11 mouse cellular contexts compared by ENCODE assay signal in genomic region chr9:50722451-50722911, GRCm38 (mm10). TPM values are rescaled to one million over a fixed set of nuclear protein-coding genes. Genes with fewer than 3 reads are reported as not detected.
DNase-seq lines count a peak whose midpoint lies in the region; ATAC-seq and TF ChIP-seq lines count a peak whose summit lies in the region.
"Had no signal": no experiment of that assay in that cellular context is flagged by ENCODE, and none has a peak within 500 bp of the region (broad histone marks: within the 10 kb centered on the region; RNA-seq: fewer than 3 reads in every experiment).

No protein-coding gene starts in this region.

- no peaks in the 10 kb centered on the region for H3K27me3 ChIP-seq in heart, embryonic 14.5 days (ENCODE audit: control insufficient read depth, insufficient read depth, low read length)
- no peaks in the 10 kb centered on the region for H3K27me3 ChIP-seq in testis, adult 2 months (ENCODE audit: control insufficient read depth, insufficient read depth, low read length)
- H3K27me3 ChIP-seq in forebrain, embryonic 16.5 days (replicated peaks; ENCODE audit: control insufficient read depth, insufficient read depth, low read length) = no peaks in the 10 kb centered on the region

- WGBS in heart, embryonic 14.5 days = 45% methylated on average over 8 of the region's 8 CpGs
- WGBS in forebrain, embryonic 16.5 days = 16% methylated on average over 8 of the region's 8 CpGs

- peak overlapping the region; percentile 45 to 95; a peak in 3 of 4 replicates for H3K27ac ChIP-seq in heart, embryonic 14.5 days (replicated peaks in 1 of 2; ENCODE audit: control insufficient read depth in 1 of 2, insufficient read depth in 1 of 2, low read depth in 2 of 2, low read length in 2 of 2)
- peak overlapping the region; percentile 27 for H3K27ac ChIP-seq in testis, adult 2 months (ENCODE audit: control insufficient read depth, insufficient read depth, low read depth, low read length)
- H3K27ac ChIP-seq in forebrain, embryonic 16.5 days (ENCODE audit: low read length) = peak overlapping the region; percentile 74

- peak overlapping the region; percentile 68 for H3K4me2 ChIP-seq in heart, embryonic 14.5 days (ENCODE audit: low read length)
- H3K4me2 ChIP-seq in forebrain, embryonic 16.5 days (ENCODE audit: low read length) = peak overlapping the region; percentile 31

- no peaks in the 10 kb centered on the region for H3K36me3 ChIP-seq in heart, embryonic 14.5 days (ENCODE audit: control insufficient read depth, insufficient read depth, low read length)
- no peaks in the 10 kb centered on the region for H3K36me3 ChIP-seq in testis, adult 2 months (ENCODE audit: control insufficient read depth, insufficient read depth, low read length)
- no peaks in the 10 kb centered on the region for H3K36me3 ChIP-seq in forebrain, embryonic 16.5 days (ENCODE audit: control insufficient read depth, insufficient read depth)

- H3K4me3 ChIP-seq in heart, embryonic 14.5 days (ENCODE audit: control insufficient read depth in 1 of 2, insufficient read depth in 1 of 2, low read depth in 1 of 2, low read length in 2 of 2) = no peak overlapping the region
- H3K4me3 ChIP-seq in testis, adult 2 months (ENCODE audit: control insufficient read depth, low read depth, low read length) = no peak overlapping the region
- no peak overlapping the region for H3K4me3 ChIP-seq in forebrain, embryonic 16.5 days (replicated peaks; ENCODE audit: low read length)

- H3K9me3 ChIP-seq in heart, embryonic 14.5 days (ENCODE audit: control insufficient read depth, low read length) = no peaks in the 10 kb centered on the region
- no peaks in the 10 kb centered on the region for H3K9me3 ChIP-seq in forebrain, embryonic 16.5 days (ENCODE audit: control insufficient read depth, low read length)

- no peak for DNase-seq in heart, postnatal 25 days (ENCODE audit: low spot score)
- DNase-seq in testis, postnatal 14 days (ENCODE audit: low spot score) = no peak
- no peak for DNase-seq in thymus, postnatal 25 days
- DNase-seq in thymus, postnatal 10 days (ENCODE audit: low spot score in 2 of 2) = no peak
- DNase-seq: kidney, postnatal 10 days; thymus, postnatal 4 days had no signal

- H3K4me1 ChIP-seq in heart, embryonic 14.5 days (ENCODE audit: control insufficient read depth in 2 of 2, insufficient read depth in 2 of 2, low read length in 2 of 2) = peaks cover 33 to 49% of the 10 kb centered on the region in 2 experiments
- H3K4me1 ChIP-seq in testis, adult 2 months (ENCODE audit: control insufficient read depth, insufficient read depth, low read length) = peaks cover 7% of the 10 kb centered on the region
- H3K4me1 ChIP-seq in forebrain, embryonic 16.5 days (replicated peaks; ENCODE audit: control insufficient read depth, insufficient read depth, low read length) = peaks cover 50% of the 10 kb centered on the region

- TF ChIP-seq POLR2A in testis, adult 2 months (IDR thresholded peaks at IDR 0.05; ENCODE audit: control insufficient read depth, low read depth, low read length) = no peak

- no peak overlapping the region for H3K9ac ChIP-seq in heart, embryonic 14.5 days (ENCODE audit: low read length)
- H3K9ac ChIP-seq in forebrain, embryonic 16.5 days (replicated peaks; ENCODE audit: low read depth, low read length) = no peak overlapping the region

- intact Hi-C loops in heart, postnatal 25 days (cut with DNase I) = no loop called here

- TF ChIP-seq CTCF in testis, adult 2 months (IDR thresholded peaks at IDR 0.05; ENCODE audit: control insufficient read depth, insufficient read depth, insufficient replicate concordance, low read depth, low read length) = no peak

- ATAC-seq in heart, embryonic 14.5 days (ENCODE audit: insufficient number of reproducible peaks, insufficient read depth, low FRiP score, low read depth) = no peak; the same call in 1 of the 2 replicates
- ATAC-seq in forebrain, embryonic 16.5 days = peak; percentile 66
- no peak; the same call in 1 of the 2 replicates for ATAC-seq in megakaryocyte progenitor cell, adult 5-6 weeks (replicated peaks; ENCODE audit: poor library complexity)

RNA-seq across cellular contexts. Expression of gene Dixdc1, which starts 16.8 kb away (rescaled TPM):
- polyA plus RNA-seq in heart, embryonic 14.5 days (2014; fragmentation: Nextera tagmentation; extraction: Ambion mirVana) = 11.9 and 12.5 TPM in 2 replicates
- total RNA-seq in heart, postnatal 25 days (2021) = 1 to 10 TPM; 2.5 to 5.3 TPM
- polyA plus RNA-seq in testis, adult 2 months (2012; rRNA removed) = 14.1 and 15.0 TPM in 2 replicates
- 28.5 and 29.7 TPM in 2 replicates for polyA plus RNA-seq in forebrain, embryonic 16.5 days (2015; fragmentation: Nextera tagmentation; extraction: Ambion mirVana)
- total RNA-seq in megakaryocyte progenitor cell, adult 5-6 weeks (2015) = 0.07 and 0.22 TPM in 2 replicates
- 0.42 and 0.44 TPM in 2 replicates for total RNA-seq in megakaryocyte progenitor cell, adult 5-6 weeks (2017)
- total RNA-seq: neutrophil, adult 5-6 weeks had no signal

RNA-seq across cellular contexts. Expression of gene 2310030G06Rik, which starts 23.9 kb away (rescaled TPM):
- 10.3 and 11.4 TPM in 2 replicates for polyA plus RNA-seq in heart, embryonic 14.5 days (2014; fragmentation: Nextera tagmentation; extraction: Ambion mirVana)
- total RNA-seq in heart, postnatal 25 days (2021) = 1 to 10 TPM; 1.9 to 2.4 TPM
- polyA plus RNA-seq in testis, adult 2 months (2012; rRNA removed) = 1.6 and 2.1 TPM in 2 replicates
- polyA plus RNA-seq in forebrain, embryonic 16.5 days (2015; fragmentation: Nextera tagmentation; extraction: Ambion mirVana) = 1.5 and 1.7 TPM in 2 replicates
- total RNA-seq in megakaryocyte progenitor cell, adult 5-6 weeks (2015) = 0.64 TPM in 1 of 2 replicates, not detected in the other
- 0.71 TPM in 1 of 2 replicates, not detected in the other for total RNA-seq in megakaryocyte progenitor cell, adult 5-6 weeks (2017)
- total RNA-seq: neutrophil, adult 5-6 weeks had no signal

RNA-seq across cellular contexts. Expression of gene Cryab, which starts 28.6 kb away (rescaled TPM):
- 1,286 and 1,345 TPM in 2 replicates for polyA plus RNA-seq in heart, embryonic 14.5 days (2014; fragmentation: Nextera tagmentation; extraction: Ambion mirVana)
- total RNA-seq in heart, postnatal 25 days (2021) = 1,000 to 10,000 TPM; 2,218 to 2,599 TPM
- 4.4 and 6.0 TPM in 2 replicates for polyA plus RNA-seq in testis, adult 2 months (2012; rRNA removed)
- polyA plus RNA-seq in forebrain, embryonic 16.5 days (2015; fragmentation: Nextera tagmentation; extraction: Ambion mirVana) = 10.1 and 17.3 TPM in 2 replicates
- total RNA-seq in megakaryocyte progenitor cell, adult 5-6 weeks (2015) = 0.71 and 0.99 TPM in 2 replicates
- total RNA-seq in megakaryocyte progenitor cell, adult 5-6 weeks (2017) = 0.34 and 0.54 TPM in 2 replicates
- total RNA-seq: neutrophil, adult 5-6 weeks had no signal

RNA-seq across cellular contexts. Expression of gene Hspb2, which starts 29.7 kb away (rescaled TPM):
- polyA plus RNA-seq in heart, embryonic 14.5 days (2014; fragmentation: Nextera tagmentation; extraction: Ambion mirVana) = 312 and 322 TPM in 2 replicates
- 100 to 1,000 TPM; 141 to 154 TPM for total RNA-seq in heart, postnatal 25 days (2021)
- 2.3 and 3.6 TPM in 2 replicates for polyA plus RNA-seq in testis, adult 2 months (2012; rRNA removed)
- 0.81 and 0.96 TPM in 2 replicates for polyA plus RNA-seq in forebrain, embryonic 16.5 days (2015; fragmentation: Nextera tagmentation; extraction: Ambion mirVana)
- total RNA-seq in megakaryocyte progenitor cell, adult 5-6 weeks (2015) = not detected in 2 replicates
- total RNA-seq in megakaryocyte progenitor cell, adult 5-6 weeks (2017) = not detected in 2 replicates
- total RNA-seq: neutrophil, adult 5-6 weeks had no signal

RNA-seq across cellular contexts. Expression of gene Fdxacb1, which starts 45.6 kb away (rescaled TPM):
- polyA plus RNA-seq in heart, embryonic 14.5 days (2014; fragmentation: Nextera tagmentation; extraction: Ambion mirVana) = 9.0 and 9.1 TPM in 2 replicates
- total RNA-seq in heart, postnatal 25 days (2021) = 1 to 10 TPM; 5.1 to 5.2 TPM
- 5.3 and 5.8 TPM in 2 replicates for polyA plus RNA-seq in testis, adult 2 months (2012; rRNA removed)
- polyA plus RNA-seq in forebrain, embryonic 16.5 days (2015; fragmentation: Nextera tagmentation; extraction: Ambion mirVana) = 12.0 and 13.3 TPM in 2 replicates
- total RNA-seq in megakaryocyte progenitor cell, adult 5-6 weeks (2015) = 6.9 and 7.8 TPM in 2 replicates
- total RNA-seq in megakaryocyte progenitor cell, adult 5-6 weeks (2017) = 6.0 and 7.0 TPM in 2 replicates

Comparison
In these comparisons a context has a peak if more than half of its experiments do, and no peak if none do; other contexts are left out.
1. RNA of gene Cryab, which starts 28.6 kb away (polyA plus RNA-seq): 1,286 to 1,345 TPM in heart, embryonic 14.5 days; 10.1 to 17.3 TPM in forebrain, embryonic 16.5 days and 4.4 to 6.0 TPM in testis, adult 2 months; every median in the first group is over 10 times any median in the second.
2. Peak in every context shown above with its lines, with median percentiles within 50 percentile points of each other: H3K27ac ChIP-seq.